Mouse (Mus musculus) stomach, postnatal 0 days (tissue): Measurements from ENCODE around the gene Radil.

ENCODE experiments used
- CTCF ChIP-seq: IDR thresholded peaks from 2 replicates; pipeline ENCODE4 v1.5.1; 2016; ENCODE audit warnings: antibody characterized with exemption, low read depth, mild to moderate bottlenecking, moderate library complexity
- EP300 ChIP-seq: optimal IDR thresholded peaks from 2 replicates; pipeline ENCODE3; 2016; ENCODE audit warnings: antibody characterized with exemption

DNA sequence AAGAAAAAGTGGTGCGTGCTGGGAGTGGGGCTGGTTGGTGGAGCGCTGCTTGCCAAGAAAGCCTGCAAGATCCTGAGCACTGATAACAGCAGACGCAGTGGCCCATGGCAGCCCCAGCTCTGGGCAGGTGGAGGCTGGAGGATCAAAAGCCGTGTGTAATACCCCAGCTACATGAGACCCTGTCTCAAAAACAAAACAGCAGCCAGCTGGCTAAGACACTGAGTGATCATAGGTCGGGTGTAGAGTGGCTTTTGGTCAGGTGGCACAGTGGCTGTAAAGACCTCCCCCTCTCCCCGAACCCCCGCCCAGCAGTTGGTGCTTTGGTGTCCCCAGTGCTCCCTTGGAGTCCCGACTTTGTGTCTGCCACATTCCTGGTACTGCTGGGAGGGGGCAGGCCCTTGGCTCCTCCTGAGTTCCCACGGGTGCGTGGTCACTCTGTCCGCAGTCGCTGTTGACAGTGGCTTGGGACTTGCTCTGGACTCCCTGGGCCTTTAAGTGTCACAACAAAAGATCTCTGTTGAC lies 110.9 kb downstream of the Radil start:
- no peak for TF ChIP-seq CTCF
- TF ChIP-seq EP300 = no peak
